ENCODE assay signal across 8 mouse cellular contexts in the genomic region with DNA sequence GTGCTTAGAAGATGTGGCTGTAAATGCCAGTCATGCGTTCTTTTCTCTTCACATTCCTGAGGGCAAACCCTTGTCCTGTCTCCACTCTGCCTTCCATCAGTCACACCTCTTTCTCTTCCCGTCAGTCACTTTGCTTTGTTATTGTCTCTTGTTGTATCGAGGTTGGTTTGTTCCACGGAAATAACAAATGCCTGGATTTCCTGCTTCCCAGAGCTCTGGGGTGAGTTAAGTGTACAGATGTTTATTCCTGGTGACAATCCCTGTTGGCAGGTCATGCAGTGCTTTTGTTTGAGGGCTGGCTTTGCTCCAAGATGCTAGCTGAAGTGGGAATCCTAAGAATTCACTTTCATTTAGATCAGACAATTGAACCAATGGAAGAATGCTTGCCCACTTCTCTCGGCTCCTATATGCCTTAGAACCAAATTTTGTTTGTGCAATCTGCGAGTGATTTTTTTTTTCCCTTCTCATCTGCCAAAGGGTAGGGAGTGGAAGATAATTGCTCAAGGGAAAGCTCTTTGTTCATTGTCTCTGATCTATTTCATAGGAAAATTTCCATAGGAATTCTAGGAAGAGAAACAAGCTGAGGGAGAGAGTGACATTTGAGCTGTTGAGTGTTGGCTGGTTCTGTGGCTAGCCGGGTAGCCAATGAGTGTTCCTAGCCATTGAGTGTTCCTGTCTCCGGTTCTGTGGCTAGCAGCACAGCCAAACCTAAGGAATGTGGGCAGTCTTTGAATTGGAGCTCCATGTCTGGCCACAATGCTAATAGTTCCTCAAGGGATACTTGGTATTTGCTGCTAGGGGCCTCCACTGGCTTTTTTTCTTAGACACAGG.
DNase-seq lines count a peak whose midpoint lies in the region; ATAC-seq and TF ChIP-seq lines count a peak whose summit lies in the region.

No protein-coding gene starts in this region.

- H3K4me1 ChIP-seq in ES-Bruce4 (ENCODE audit: control insufficient read depth, insufficient read depth, low read length): peaks cover 4% of the 10 kb centered on the region
- peaks cover 11% of the 10 kb centered on the region; the same call in 1 of the 2 replicates for H3K4me1 ChIP-seq in brown adipose tissue, adult 24 weeks (ENCODE audit: control insufficient read depth, insufficient read depth, insufficient read length, low read length)
- H3K4me1 ChIP-seq in heart, embryonic 13.5 days: peaks cover 42% of the 10 kb centered on the region
- peaks cover 20% of the 10 kb centered on the region for H3K4me1 ChIP-seq in limb, embryonic 13.5 days

- intact Hi-C loops in left cerebral cortex, postnatal 36 days (cut with DNase I): no loop called here

- no peak for TF ChIP-seq EP300 in ES-Bruce4 (IDR thresholded peaks at IDR 0.05; ENCODE audit: insufficient read depth, low read depth, low read length)

- H3K9ac ChIP-seq in ES-Bruce4 (ENCODE audit: low read depth, poor library complexity, severe bottlenecking): no peak overlapping the region
- no peak overlapping the region for H3K9ac ChIP-seq in heart, embryonic 13.5 days
- no peak overlapping the region for H3K9ac ChIP-seq in limb, embryonic 13.5 days

- ATAC-seq in heart, embryonic 13.5 days (ENCODE audit: extremely low read depth, insufficient number of reproducible peaks, low FRiP score, low TSS enrichment): no peak
- 0 out of 2 replicates have a peak, but pooled peaks have one; percentile 37 for ATAC-seq in limb, embryonic 13.5 days (ENCODE audit: low FRiP score, low read depth)
- ATAC-seq in megakaryocyte, adult 5-6 weeks (ENCODE audit: poor library complexity, severe bottlenecking): no peak
- no peak for ATAC-seq in erythroblast, adult 5-6 weeks (replicated peaks; ENCODE audit: low FRiP score, poor library complexity, severe bottlenecking)

- H3K36me3 ChIP-seq in ES-Bruce4 (ENCODE audit: control insufficient read depth, insufficient read depth, low read length, poor library complexity, severe bottlenecking): no peaks in the 10 kb centered on the region
- H3K36me3 ChIP-seq in heart, embryonic 13.5 days: no peaks in the 10 kb centered on the region
- H3K36me3 ChIP-seq in limb, embryonic 13.5 days: no peaks in the 10 kb centered on the region

- H3K4me2 ChIP-seq in heart, embryonic 13.5 days: peak overlapping the region; percentile 52
- H3K4me2 ChIP-seq in limb, embryonic 13.5 days (replicated peaks): peak overlapping the region; percentile 19; the same call in 1 of the 2 replicates

- peak overlapping the region; percentile 82 for H3K27ac ChIP-seq in ES-Bruce4 (ENCODE audit: insufficient read depth, low read length)
- peak overlapping the region; percentile 89 for H3K27ac ChIP-seq in brown adipose tissue, adult 24 weeks (replicated peaks; ENCODE audit: low read depth, low read length)
- peak overlapping the region; percentile 96 for H3K27ac ChIP-seq in heart, embryonic 13.5 days (replicated peaks)
- H3K27ac ChIP-seq in limb, embryonic 13.5 days: peak overlapping the region; percentile 65

- DNase-seq in thymus, postnatal 4 days: no peak
- no peak for DNase-seq in left cerebral cortex, postnatal 36 days (ENCODE audit: low spot score in 2 of 2)

- H3K27me3 ChIP-seq in ES-Bruce4 (ENCODE audit: control insufficient read depth, insufficient read depth, low read length, poor library complexity, severe bottlenecking): no peaks in the 10 kb centered on the region
- no peaks in the 10 kb centered on the region for H3K27me3 ChIP-seq in heart, embryonic 13.5 days (replicated peaks)
- H3K27me3 ChIP-seq in limb, embryonic 13.5 days: no peaks in the 10 kb centered on the region

- H3K4me3 ChIP-seq in ES-Bruce4 (ENCODE audit: low read depth, low read length): no peak overlapping the region
- H3K4me3 ChIP-seq in brown adipose tissue, adult 24 weeks (ENCODE audit: insufficient read depth, low read depth, low read length): no peak overlapping the region
- H3K4me3 ChIP-seq in heart, embryonic 13.5 days: peak overlapping the region; percentile 21
- no peak overlapping the region for H3K4me3 ChIP-seq in limb, embryonic 13.5 days

- no peak for TF ChIP-seq CTCF in ES-Bruce4 (IDR thresholded peaks at IDR 0.05; ENCODE audit: low read depth, low read length)

- no peaks in the 10 kb centered on the region for H3K9me3 ChIP-seq in ES-Bruce4 (replicated peaks; ENCODE audit: control insufficient read depth, insufficient read depth, low read length, poor library complexity, severe bottlenecking)
- H3K9me3 ChIP-seq in heart, embryonic 13.5 days: peaks cover 4% of the 10 kb centered on the region
- no peaks in the 10 kb centered on the region for H3K9me3 ChIP-seq in limb, embryonic 13.5 days

- no peak for TF ChIP-seq POLR2A in ES-Bruce4 (IDR thresholded peaks at IDR 0.05; ENCODE audit: insufficient read depth, low read length)

- 13% methylated on average over 8 of the region's 8 CpGs for WGBS in heart, embryonic 13.5 days
- WGBS in limb, embryonic 13.5 days: 27% methylated on average over 8 of the region's 8 CpGs
